Mouse (Mus musculus) T-cell, adult 66 days (primary cell): ENCODE measurements around the gene Slc25a23. TPM values are rescaled to one million over a fixed set of nuclear protein-coding genes. Genes with fewer than 3 reads are reported as not detected.

Experiments
- total RNA-seq, 2 experiments: library from RNA; stranded (reverse); gene quantifications; 3 replicates in 1 of 2; 4 replicates in 1 of 2; pipeline ENCODE4 v1.2.4; 2023

The Slc25a23 gene
- total RNA-seq = 10 to 100 TPM; 27.8 to 38.7 TPM

DNA sequence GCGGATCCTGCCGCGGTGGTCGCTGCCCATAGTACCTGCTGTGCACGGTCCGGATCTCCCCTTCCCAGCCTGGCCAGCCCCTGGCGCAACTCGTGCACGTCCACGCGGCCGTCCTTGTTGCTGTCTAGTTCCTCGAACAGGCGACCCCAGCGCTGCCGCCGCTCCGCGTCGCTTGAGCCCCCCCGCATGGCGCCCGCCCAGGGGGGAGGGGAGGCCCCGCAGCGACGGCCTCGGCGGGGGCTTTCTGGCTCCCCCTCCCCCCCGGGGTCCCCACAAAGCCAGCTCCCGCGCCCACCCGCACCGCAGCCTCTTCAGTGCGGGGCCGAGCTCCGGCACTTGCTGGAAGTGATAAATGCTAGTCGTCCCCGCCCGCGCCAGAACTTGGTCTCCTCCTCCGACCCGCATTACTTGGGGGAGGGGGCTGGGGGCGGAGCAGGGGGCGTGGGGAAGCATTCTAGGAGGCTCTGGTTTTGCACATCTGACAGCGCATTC, at the start of gene Slc25a23:
Gene Slc25a23 (minus strand): TSS at position 378 of the 492 bp plus-strand sequence.

DNA sequence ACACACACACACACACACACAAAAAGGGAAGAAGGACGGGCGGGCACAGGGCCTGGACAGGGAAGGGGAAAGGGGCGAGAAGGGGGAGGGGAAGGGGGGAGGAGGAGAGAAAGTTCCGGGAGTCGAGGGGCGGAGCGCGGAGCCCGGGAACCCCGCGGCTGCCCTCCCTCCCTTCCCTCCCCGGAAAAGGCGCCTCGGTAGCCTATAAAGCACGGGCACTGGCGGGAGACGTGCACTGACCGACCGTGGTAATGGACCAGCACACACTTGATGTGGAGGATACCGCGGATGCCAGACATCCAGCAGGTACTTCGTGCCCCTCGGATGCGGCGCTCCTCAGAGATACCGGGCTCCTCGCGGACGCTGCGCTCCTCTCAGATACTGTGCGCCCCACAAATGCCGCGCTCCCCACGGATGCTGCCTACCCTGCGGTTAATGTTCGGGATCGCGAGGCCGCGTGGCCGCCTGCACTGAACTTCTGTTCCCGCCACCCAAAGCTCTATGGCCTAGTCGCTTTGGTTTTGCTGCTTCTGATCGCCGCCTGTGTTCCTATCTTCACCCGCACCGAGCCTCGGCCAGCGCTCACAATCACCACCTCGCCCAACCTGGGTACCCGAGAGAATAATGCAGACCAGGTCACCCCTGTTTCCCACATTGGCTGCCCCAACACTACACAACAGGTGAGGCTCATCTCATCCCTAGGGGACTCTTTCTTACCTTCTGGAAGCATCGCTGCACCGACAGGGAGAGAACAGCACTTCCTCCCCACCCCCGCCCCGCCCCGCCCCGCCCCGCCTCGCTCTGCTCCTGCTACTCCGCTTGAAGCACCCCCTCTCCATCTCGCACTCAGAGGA, 45.7 kb upstream of the Slc25a23 start, which contains the start of gene Tnfsf9:
Gene Tnfsf9 (plus strand): TSS at position 145 of the 854 bp plus-strand sequence.

DNA sequence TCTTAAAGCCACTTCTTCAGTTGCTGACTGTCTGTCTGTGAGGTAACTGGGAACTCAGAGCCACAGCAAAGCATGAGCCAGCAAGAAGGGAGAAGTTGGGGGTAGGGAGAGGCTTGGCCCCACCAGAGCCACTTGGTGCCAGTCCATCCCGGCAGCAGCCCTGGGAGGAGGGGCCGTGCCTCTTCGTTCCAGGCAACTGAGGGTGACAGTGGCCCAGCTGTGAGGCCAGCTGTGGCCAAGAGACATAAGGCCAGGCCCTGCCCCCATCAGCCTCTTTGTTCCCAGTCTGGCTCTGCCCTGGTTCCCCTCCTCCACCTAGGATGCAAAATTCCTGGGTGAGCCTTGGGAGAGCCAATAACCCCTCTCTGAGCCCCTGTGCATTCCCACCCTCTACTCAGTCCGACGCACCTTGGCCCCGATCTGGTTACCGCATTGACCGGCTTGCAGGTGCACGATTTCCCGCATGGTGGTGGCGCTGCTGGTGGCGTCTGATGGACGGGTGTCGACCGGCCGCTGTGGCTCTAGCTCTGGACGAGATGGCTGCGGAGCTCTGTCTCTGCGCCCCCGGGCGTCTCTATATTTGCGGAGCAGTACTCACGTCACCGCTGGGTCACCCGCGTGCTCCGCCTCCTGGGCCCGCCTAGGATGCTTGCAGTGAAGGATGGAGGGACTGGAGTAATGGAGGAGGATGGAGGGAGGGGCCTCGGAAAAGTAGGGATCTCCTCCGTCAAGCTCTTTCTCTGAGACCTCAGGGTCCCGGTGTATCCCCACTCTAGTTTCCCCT, 27.6 kb upstream of the Slc25a23 start, which contains the start of gene Tubb4a:
Gene Tubb4a (minus strand): TSS at position 734 of the 784 bp plus-strand sequence.

DNA sequence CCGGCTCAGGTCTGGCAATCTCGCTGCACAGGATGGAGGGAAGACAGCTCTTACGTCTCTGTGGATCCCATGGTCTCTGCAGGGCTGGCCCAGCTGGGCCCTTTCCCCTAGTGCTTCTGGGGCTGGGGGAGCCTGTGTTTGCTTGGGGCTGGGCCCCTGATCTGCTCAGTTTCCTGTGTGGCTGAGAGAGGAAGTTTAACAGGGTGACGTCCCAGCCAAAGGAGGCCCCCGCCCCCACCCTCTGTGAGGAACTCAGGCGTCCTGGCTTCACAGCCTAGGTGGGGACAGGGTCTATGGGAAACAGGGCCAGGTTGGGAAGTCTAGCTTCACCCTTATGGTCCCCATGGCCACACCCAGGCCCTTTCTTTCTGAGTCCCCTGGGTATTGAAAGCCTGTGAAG, 18.7 kb upstream of the Slc25a23 start, which contains the start of gene Dennd1c:
Gene Dennd1c (minus strand): TSS at position 179 of the 400 bp plus-strand sequence.

DNA sequence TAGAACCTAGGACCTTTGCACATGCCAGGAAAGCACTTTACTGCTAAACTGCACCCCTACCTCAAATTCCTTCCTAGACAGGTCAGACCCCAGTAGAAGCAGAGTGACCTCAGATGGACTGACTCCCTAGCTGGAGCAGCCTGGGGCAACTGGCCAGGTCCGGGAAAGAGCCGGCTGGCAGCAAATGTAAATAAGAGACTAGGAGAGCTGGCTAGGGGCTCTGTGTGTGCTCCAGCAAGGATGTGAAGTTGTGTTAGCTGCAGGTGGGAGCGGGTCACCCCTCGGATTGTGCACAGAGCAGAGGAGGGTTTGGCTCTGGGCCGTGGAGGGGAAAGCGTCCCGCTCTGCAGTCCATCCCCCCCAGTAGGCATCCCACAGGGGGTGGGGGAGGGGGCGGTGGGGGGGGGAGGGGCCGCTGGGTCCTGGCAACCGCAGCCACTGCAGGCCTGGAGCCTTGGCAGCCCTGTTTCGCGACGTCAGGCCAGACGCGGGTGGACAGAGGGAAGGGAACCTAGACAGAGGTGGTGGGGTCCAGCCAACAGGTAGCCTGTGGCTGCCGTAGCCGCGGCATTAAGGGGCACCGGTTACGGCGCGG, 675 bp downstream of the Slc25a23 start, which contains the start of gene Crb3:
Gene Crb3 (plus strand): TSS at position 215 of the 595 bp plus-strand sequence.

DNA sequence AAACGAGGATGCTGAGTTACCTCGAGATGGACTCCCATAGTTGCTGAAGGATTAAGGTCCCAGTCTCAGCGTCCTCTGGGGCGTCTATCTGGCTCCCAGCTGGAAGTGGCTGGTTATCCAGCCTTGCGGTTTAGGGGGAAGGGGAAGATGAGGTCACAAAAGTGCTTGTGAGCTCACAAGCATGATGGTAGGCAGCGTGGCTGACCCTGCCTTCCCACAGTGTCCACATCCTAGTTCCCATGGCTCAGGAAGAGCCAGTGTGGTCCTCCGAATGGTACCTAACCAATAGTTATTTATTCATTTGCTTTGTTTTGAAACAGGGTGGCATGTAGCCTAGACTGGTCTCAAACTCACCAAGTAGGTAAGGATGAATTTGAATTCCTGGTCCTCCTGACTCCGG, 18.1 kb downstream of the Slc25a23 start, which contains the start of gene Slc25a41:
Gene Slc25a41 (minus strand): TSS at position 101 of the 400 bp plus-strand sequence.

DNA sequence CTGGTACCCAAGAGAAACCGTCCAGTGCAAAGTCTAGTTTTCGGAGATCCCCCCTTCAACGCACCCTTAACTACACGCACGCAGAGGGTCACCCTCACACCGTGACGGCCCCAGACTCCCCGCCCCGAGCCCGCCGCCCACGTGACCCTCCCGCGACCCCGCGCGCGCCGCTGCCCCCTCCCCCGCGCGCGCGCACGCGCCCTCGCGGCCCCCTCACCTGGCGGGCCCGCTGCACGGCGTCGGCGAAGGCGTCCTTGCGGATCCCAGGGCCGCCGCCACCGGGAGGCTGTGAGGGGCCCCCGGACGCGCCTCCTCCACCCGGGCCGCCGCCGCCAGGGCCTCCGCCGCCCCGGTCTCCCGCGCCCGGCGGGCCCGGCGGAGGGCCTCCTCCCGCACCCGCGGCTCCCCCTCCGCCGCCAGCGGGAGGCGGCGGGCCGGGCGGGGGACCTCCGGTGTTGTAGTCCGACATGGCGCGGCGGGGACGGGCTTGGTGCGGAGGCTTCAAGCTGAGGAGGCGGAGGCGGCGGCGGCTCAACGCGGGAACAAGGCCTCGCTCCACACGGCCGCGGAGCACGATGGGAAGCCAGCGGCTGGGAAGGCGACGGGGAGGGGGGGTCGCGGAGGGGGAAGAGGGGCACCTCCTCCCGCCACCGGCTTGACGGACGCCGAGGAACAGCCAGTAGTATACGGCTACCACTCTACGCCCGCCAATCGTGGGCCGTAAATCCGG, 28.6 kb downstream of the Slc25a23 start, which contains the start of gene Khsrp:
Gene Khsrp (minus strand): TSS at position 592 of the 730 bp plus-strand sequence.

DNA sequence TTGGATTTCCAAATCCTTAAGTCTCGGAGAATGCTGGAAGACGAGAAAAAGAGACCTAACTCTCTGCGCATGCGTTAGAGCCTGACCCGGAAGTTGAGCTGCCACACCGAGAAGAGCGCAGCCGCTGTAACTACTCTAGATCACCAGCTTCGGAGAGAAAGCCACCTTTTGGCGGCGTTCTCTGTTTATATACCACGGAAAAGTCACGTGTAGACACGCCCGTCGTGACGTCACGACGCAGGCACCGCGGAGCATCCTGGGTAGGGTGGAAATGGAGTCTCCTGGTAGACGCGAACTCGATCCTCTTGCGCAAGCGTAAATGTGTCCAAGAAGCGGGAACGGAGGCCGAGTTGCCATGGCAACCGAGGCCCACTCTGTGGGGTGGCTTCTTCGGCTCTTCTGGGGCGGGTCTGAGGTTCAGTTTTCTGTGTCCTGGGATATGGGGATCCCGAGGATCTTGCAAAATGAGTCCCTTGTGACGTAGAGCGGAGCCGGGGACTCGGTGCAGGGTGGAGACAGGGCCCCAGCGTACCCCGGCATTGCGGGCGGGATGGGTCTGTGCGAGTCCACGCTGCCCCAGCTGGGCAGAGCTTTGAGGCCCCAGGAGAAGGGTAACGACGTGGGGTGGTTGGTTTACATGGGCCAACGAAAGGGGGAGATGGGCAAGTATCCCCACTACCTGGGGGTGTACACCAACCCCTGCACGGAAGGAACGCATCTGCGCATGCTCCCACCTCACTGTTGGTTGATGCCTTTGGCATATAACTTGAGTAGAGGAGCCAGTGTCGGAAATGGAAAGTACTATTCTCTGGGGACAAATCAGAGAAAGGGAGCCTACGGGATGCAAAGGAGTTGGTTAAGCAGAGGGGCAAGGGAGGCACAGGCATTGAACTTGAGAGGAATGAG, 48.2 kb downstream of the Slc25a23 start, which contains the start of the genes Gtf2f1 and Gm17949:
Gene Gtf2f1 (minus strand): TSS at position 53 of the 906 bp plus-strand sequence.
Gene Gm17949 (plus strand): TSS at position 234 of the 906 bp plus-strand sequence.

DNA sequence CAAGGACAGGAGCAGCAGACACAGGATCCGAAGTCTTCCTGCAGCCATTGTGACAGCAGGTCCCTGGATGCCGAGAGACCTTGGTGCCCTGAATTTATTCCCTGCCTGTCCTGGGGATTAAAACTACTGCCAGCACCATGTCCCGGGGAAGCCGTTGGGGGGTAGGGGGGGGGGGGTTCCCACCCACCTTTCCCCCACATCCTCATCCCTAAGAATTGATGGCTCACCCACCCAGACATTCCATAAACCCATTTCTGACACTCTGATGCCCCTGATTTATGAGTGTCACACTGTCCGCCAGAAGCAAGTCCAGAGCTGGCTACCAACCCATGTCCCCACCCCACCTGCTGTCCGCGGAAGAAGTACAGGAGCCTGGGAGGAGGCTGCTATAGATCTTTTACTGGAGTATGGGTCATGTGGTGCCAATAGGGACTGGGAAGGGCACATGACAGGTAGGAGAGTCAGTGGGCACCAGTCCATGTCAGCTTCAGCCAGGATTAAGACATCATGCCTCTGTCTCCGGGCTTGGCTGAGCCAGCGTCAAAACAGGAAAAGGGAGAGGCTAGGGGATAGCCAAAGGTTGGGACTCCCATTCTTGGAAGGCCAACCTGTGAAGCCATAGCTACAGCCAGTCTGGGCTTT, 59.6 kb downstream of the Slc25a23 start, which contains the start of gene Pspn:
Gene Pspn (minus strand): TSS at position 51 of the 642 bp plus-strand sequence.

DNA sequence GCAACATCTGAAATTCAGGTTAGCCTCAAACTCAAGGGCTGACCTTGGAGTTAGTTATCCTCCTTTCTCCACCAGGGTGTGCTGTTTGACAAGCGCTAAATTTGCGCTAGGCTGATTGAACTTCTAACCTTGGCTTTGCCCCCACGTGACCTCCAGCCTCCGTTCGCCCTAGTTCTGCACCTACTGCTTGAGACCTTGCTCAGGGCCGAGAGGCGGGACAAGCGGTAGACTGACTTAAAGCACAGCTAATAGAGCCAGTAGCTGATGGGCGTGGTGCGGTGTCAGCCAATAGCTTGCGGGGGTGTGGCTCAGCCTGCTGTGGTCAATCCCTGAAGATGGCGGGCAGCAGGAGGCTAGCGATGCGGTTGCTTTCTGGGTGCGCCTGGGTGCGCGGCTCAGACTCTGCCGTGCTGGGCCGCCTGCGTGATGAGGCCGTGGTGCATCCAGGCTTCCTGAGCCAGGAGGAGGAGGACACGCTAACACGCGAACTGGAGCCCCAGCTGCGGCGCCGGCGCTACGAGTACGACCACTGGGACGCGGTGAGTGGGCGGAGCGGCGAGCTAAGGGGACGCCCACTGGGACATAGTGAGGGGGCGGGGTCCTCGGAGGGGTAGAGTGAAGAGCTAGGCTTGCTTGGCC, 62.5 kb downstream of the Slc25a23 start, which contains the start of gene Alkbh7:
Gene Alkbh7 (plus strand): TSS at position 311 of the 639 bp plus-strand sequence.

Other genes starting within 250 kb of the Slc25a23 start
- 10 to 100 TPM; 18.2 to 18.7 TPM for gene Rfx2, start 228.8 kb downstream of the Slc25a23 start, total RNA-seq
- gene Acsbg2, start 185.4 kb downstream of the Slc25a23 start, total RNA-seq = not detected
- 1 to 10 TPM; 1.3 to 1.4 TPM for gene 1700061G19Rik, start 184.4 kb downstream of the Slc25a23 start, total RNA-seq
- gene Mllt1, start 124.4 kb downstream of the Slc25a23 start, total RNA-seq = 10 to 100 TPM; 38.4 to 44.5 TPM
- not detected for gene Acer1, start 77.7 kb downstream of the Slc25a23 start, total RNA-seq
- 10 to 100 TPM; 31.2 to 33.7 TPM for gene Clpp, start 69.6 kb downstream of the Slc25a23 start, total RNA-seq
- gene Alkbh7, start 62.5 kb downstream of the Slc25a23 start, total RNA-seq = 10 to 100 TPM; 12.5 to 13.6 TPM
- 1 to 10 TPM; 2.4 to 2.7 TPM for gene Pspn, start 59.8 kb downstream of the Slc25a23 start, total RNA-seq
- 10 to 100 TPM; 51.1 to 57.4 TPM for gene Gtf2f1, start 48.6 kb downstream of the Slc25a23 start, total RNA-seq
- not detected for gene Gm17949, start 48.4 kb downstream of the Slc25a23 start, total RNA-seq
- gene Khsrp, start 28.3 kb downstream of the Slc25a23 start, total RNA-seq = 100 to 1,000 TPM; 134 to 144 TPM
- gene Slc25a41, start 18.2 kb downstream of the Slc25a23 start, total RNA-seq = not detected
- 1 to 10 TPM in 1 of 2 experiments, under 1 TPM in 1; 0.99 to 1.6 TPM for gene Crb3, start 758 bp downstream of the Slc25a23 start, total RNA-seq
- 100 to 1,000 TPM; 182 to 245 TPM for gene Dennd1c, start 18.7 kb upstream of the Slc25a23 start, total RNA-seq
- 1 to 10 TPM; 1.4 to 1.5 TPM for gene Tubb4a, start 27.9 kb upstream of the Slc25a23 start, total RNA-seq
- 1 to 10 TPM; 2.0 to 3.2 TPM for gene Tnfsf9, start 45.5 kb upstream of the Slc25a23 start, total RNA-seq
- gene Cd70, start 89.9 kb upstream of the Slc25a23 start, total RNA-seq = not detected
- gene Tnfsf14, start 134.3 kb upstream of the Slc25a23 start, total RNA-seq = 10 to 100 TPM in 1 of 2 experiments, 1 to 10 TPM in 1; 7.2 to 13.8 TPM
- gene C3, start 168.3 kb upstream of the Slc25a23 start, total RNA-seq = 1 to 10 TPM in 1 of 2 experiments, under 1 TPM in 1; 0.71 to 3.3 TPM
- 10 to 100 TPM; 40.9 to 47.9 TPM for gene Gpr108, start 188.6 kb upstream of the Slc25a23 start, total RNA-seq
- gene Trip10, start 189.6 kb upstream of the Slc25a23 start, total RNA-seq = 1 to 10 TPM; 5.8 to 5.9 TPM
- gene Vav1, start 219.2 kb upstream of the Slc25a23 start, total RNA-seq = 100 to 1,000 TPM; 169 to 171 TPM